Mouse (Mus musculus) layer of hippocampus, adult 9-10 months (tissue): ENCODE data around the gene Mecom.
"Not testable (repeated sequence)": the region's sequence is repeated elsewhere in the genome, so short reads cannot be mapped to it uniquely, and the experiment has no call there.

ENCODE experiments used
- DNase-seq: peaks from one replicate; pipeline ENCODE4 v3.0.0; 2022; ENCODE audit warnings: low spot score

Mecom gene

GRCm38 (mm10) chr3:30547908-30548307 lies at the start of gene Mecom:
Mecom (minus strand) TSS chr3:30548008.
- no peak for DNase-seq

GRCm38 (mm10) chr3:30597271-30597670 lies 49.5 kb upstream of the Mecom start:
- DNase-seq, result no peak

GRCm38 (mm10) chr3:30595111-30595832 lies 47.5 kb upstream of the Mecom start:
- no peak for DNase-seq

GRCm38 (mm10) chr3:30593719-30594485 lies 46.1 kb upstream of the Mecom start:
- DNase-seq, result no peak

GRCm38 (mm10) chr3:30592418-30592853 lies 44.6 kb upstream of the Mecom start:
- no peak for DNase-seq

DNA sequence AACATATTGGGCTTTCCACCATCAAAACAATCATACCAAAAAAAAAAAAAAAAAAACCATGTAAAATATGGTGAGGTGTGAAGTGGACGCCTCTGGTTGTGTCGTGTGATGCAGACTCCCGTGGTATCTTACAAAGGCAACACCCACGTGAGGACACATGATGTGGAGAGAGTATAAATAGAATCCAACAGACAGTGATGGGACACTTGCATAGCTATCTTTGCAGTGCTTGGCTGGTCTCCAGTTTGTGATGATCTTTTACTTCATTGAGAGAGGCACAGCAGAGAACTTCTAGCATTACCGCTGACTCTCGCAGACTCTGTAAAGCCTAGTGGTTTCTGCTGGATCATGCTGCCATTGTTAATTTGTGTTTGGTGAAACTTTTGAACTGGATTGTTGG lies 41.1 kb upstream of the Mecom start:
- no peak for DNase-seq

DNA sequence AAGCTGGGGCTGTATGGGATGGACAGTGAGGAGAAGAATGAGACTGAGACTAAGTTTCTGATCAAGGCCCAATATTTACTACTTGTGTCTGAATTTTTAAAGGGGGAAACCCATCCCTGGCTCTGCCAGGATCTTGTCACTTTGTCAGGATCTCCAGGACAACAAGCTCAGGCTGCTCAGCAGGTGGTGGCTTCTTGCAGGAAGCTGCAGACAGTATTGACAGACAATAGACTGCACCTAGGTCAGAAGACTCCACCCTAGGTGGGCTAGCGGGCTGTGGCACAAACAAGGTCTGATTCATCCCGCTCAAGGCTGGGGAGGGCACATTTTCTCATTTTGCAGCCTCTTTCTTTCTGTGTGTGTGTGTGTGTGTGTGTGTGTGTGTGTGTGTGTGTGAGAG lies 25.7 kb upstream of the Mecom start:
- DNase-seq, result no peak

DNA sequence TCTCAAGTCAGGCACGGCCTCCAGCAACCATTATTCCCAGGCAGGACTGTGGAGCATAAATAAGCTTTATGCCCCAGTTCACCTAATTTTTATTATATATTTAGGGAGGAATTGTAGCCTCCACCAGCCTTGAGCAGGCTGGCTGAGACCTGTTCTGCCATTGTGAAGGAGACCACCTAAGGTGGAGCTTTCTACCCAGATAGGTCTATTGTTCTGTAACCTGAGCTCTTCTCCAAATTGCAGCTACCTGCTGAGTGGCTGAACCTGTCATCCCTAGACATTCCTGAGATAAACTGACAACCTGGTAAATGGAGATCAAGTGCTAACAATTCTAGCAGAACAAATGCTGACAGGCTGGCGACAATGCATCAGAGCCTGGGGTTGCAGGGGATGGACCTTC lies 18.5 kb upstream of the Mecom start:
- DNase-seq, result not testable (repeated sequence)

DNA sequence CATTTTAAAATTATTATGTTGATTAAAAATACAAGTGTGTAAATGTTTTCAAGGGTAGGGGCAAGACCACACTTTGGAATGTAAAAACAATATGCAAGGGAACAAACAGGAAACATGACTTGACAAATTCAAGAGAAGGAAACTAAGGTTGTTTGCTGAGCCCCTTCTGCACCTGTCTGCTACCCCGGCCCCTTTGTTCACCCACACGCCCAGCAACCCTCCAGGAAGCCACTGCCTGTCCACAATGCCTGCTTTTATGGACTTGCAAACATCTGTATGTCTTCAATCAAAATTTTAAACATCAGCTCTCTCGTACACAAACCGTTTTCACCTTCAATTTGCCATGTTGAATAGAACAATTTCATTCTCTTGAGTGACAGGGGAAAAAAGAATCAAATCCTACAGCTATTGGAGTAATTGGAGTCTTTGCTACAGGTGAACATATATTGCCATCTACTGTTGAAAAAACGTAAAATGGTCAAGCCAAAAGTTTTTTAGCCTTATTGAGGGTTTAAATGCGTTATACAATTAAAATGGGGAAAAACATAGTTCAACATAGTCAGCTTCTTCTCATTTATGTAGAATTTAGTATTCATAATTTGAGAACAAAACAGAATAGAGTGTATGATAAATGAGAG lies 13.0 kb upstream of the Mecom start:
- no peak for DNase-seq

DNA sequence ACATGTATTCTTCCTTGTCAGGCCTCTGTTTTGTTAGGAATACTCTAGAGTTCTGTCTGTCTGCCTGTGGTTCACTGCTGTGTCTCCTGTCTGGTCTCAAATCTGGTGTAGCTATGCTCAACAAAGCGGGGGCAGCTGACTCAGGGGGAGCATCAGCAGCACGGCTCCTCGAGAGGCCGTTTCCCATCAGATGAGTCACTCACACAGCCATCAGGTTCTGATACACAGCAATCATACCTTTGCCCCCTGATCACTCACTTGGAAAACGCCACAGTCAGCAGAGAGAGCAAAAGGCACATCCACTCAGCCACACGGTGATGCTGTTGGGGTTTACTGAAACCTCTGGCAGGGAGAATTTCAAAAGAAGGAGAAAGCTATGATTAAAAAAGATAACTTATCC lies 5.9 kb upstream of the Mecom start:
- DNase-seq, result no peak

DNA sequence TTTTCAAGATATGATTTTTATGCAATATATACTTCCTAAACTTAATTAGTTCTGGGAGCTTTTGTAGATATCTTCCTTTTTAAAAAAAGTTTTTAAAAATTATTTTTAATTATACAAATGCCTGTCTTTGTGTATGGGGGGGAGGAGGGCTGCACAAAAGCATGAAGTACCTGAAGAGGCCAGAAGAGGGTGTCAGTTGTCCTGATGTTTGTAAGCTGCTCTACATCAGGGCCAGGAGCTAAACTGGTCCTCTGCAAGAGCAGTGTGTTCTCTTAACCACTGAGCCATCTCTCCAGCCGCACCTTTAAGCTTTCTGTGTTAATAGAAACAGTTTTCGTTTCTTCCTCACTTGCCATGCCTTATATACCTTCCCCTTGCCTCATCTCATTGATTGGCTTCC lies 2.4 kb upstream of the Mecom start:
- DNase-seq, result peak; percentile 4

- peak; percentile 2 for DNase-seq
Observed at GRCm38 (mm10) chr3:30548928-30549327, 1.1 kb upstream of the Mecom start.

DNA sequence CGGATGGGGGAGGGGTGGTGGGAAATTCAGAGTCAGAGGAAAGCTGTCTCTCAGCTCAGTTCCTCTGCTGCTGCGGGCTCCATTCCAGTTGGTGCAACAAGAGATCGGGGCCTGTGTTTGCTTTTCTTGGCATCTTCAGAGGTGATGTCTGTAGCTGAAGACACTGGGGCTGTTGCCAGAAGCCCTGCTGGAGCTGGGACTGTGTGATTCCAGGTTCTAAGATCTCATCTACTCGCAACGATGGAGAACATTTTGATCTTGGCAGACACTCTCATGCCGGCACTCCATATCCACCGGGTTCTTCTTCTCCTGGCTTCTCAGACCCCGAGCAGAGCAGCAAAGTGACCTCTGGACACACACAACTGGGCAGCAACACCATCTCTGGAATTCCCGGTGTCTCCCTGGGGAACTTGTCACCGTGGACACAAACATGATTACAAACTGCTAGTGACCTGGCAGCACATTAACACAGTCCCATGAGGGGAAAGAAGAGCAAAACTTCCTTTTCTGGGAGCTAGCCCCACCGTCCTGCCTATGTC lies 908 bp downstream of the Mecom start:
- no peak for DNase-seq

- DNase-seq, result no peak
Observed at GRCm38 (mm10) chr3:30546366-30546765, 1.4 kb downstream of the Mecom start.

- DNase-seq, result no peak
Observed at GRCm38 (mm10) chr3:30545246-30545645, 2.6 kb downstream of the Mecom start.

GRCm38 (mm10) chr3:30544305-30544704 lies 3.5 kb downstream of the Mecom start:
- no peak for DNase-seq

DNA sequence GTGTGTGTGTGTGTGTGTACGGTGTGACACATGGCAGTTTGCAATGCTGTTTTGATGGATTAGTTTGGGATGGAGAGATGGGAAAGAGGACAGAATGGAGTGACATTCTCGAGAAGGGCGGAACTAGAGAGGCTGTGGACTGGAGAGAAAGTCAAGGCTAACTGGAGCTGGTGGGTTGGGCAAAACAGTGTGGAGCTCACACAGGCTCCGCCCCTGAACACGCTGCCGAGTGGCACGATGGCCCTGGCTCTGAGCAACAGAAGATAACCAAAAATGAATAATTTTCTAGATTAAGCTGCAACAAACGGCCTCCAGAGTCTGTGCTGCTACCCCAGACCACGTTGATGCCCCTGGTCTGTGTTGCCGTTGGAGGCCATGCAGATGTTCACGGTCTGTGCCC lies 12.0 kb downstream of the Mecom start:
- no peak for DNase-seq

DNA sequence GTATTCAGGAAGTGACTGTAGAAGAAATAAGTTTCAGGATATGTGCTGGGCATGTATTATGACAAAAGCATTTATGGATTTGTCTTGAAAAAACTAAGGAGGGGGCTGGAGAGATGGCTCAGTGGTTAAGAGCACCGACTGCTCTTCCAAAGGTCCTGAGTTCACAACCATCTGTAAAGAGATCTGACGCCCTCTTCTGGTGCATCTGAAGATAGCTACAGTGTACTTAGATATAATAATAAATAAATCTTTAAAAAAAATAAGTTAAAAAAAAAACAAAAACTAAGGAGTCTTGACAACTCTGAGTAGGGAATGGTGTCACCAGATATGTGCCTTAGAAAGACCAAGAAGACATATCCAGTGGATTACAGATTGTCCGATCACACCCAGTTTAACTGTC lies 27.1 kb downstream of the Mecom start:
- DNase-seq, result not testable (repeated sequence)

- DNase-seq, result no peak
Observed at GRCm38 (mm10) chr3:30519425-30519824, 28.4 kb downstream of the Mecom start.

- no peak for DNase-seq
Observed at GRCm38 (mm10) chr3:30515795-30516170, 32.0 kb downstream of the Mecom start.

DNA sequence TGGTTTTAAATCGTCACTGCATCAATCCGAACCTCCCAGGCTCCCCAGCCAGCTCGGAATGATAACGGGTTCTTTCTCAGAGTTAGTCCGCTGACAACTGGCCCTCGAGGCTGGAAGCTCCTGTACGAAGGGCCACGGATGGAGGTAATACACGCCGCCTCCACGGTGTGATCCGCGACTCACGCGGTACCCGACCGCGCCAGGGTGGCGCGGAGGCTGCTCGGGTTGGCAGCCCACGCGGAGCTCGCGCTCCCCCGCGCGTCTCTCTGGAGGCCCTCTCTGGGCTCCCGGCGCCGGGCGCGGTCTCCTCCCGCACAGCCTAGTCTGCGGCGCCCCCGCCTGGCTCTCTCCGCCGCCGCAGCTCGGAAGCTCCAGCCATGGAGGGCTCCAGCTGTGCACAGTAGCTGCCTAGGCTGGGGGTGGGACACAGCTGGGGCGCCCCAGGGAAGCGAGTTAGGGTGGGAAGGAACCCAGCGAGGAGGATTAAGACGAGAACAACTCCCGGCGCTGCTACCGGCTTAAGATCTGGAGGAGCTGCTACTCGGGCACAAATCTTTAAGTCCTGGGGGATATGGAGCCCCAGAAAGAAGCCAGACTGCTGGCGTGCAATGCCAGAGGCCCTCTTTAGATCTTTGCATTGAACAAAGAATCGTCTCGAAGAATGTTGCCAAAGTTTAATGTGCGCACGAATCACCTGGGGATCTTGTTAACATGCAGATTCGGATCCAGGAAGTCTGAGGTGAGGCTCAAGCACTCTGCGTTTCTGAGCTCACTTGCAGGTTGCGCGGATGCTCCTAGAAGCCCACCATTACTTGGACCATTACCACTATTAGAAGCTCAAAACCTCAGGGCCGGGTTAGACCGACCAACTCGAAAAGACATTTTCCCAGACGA lies 32.7 kb downstream of the Mecom start:
- DNase-seq, result no peak
